Mouse (Mus musculus) C2C12 (cell line): Measurements from ENCODE around the gene Rpl19. TPM values are rescaled to one million over a fixed set of nuclear protein-coding genes. Genes with fewer than 3 reads are reported as not detected.

ENCODE experiments used
- H3K27me3 ChIP-seq: one replicate; pipeline ENCODE4 v1.6.1; 2011; ENCODE audit not compliant: control insufficient read depth, insufficient read depth, insufficient read length
- H3K36me3 ChIP-seq: one replicate; pipeline ENCODE4 v1.6.1; 2011; ENCODE audit not compliant: control insufficient read depth, insufficient read depth
- H3K4me3 ChIP-seq: one replicate; pipeline ENCODE4 v1.5.1; 2011; ENCODE audit warnings: mild to moderate bottlenecking, control low read depth; ENCODE audit not compliant: poor library complexity, insufficient read depth, severe bottlenecking
- H3K79me2 ChIP-seq: one replicate; pipeline ENCODE4 v1.6.1; 2011; ENCODE audit not compliant: control insufficient read depth, insufficient read depth
- H3K79me3 ChIP-seq: one replicate; pipeline ENCODE4 v1.6.1; 2011; ENCODE audit warnings: low read depth, control low read depth
- H3ac ChIP-seq: one replicate; pipeline ENCODE3; 2011; ENCODE audit warnings: low read depth; ENCODE audit not compliant: control insufficient read depth, insufficient read length
- CEBPB ChIP-seq: IDR thresholded peaks from one replicate; pipeline ENCODE4 v1.6.1; 2011; ENCODE audit warnings: low read depth, mild to moderate bottlenecking, control low read depth, moderate library complexity
- CTCF ChIP-seq: IDR thresholded peaks from one replicate; pipeline ENCODE4 v1.5.1; 2011; ENCODE audit not compliant: control insufficient read depth, insufficient read depth, insufficient read length
- FOSL1 ChIP-seq: IDR thresholded peaks from one replicate; pipeline ENCODE4 v1.8.0; 2011; ENCODE audit warnings: mild to moderate bottlenecking, low read length; ENCODE audit not compliant: poor library complexity, insufficient read depth, severe bottlenecking
- MAX ChIP-seq: IDR thresholded peaks from one replicate; pipeline ENCODE4 v1.6.1; 2011; ENCODE audit warnings: mild to moderate bottlenecking, control low read depth
- MYOD1 ChIP-seq: IDR thresholded peaks from one replicate; pipeline ENCODE4 v1.6.1; 2011; ENCODE audit warnings: low read depth; ENCODE audit not compliant: control insufficient read depth, insufficient read length
- MYOG ChIP-seq: IDR thresholded peaks from one replicate; pipeline ENCODE4 v1.6.1; 2011; ENCODE audit not compliant: control insufficient read depth, insufficient read length; ENCODE audit errors: extremely low read depth
- USF1 ChIP-seq: IDR thresholded peaks from one replicate; pipeline ENCODE4 v1.6.1; 2011; ENCODE audit warnings: low read depth, mild to moderate bottlenecking, control low read depth, moderate library complexity
- polyA plus RNA-seq: library from polyadenylated mRNA; unstranded; fragments of >200 nt; fragmentation: generic; extraction: Trizol; gene quantifications from one replicate; pipeline ENCODE4 v1.2.1, GENCODE M21; 2012; ENCODE audit warnings: missing spikeins

The Rpl19 gene
- polyA plus RNA-seq, 1 experiment = 3,682 TPM

DNA sequence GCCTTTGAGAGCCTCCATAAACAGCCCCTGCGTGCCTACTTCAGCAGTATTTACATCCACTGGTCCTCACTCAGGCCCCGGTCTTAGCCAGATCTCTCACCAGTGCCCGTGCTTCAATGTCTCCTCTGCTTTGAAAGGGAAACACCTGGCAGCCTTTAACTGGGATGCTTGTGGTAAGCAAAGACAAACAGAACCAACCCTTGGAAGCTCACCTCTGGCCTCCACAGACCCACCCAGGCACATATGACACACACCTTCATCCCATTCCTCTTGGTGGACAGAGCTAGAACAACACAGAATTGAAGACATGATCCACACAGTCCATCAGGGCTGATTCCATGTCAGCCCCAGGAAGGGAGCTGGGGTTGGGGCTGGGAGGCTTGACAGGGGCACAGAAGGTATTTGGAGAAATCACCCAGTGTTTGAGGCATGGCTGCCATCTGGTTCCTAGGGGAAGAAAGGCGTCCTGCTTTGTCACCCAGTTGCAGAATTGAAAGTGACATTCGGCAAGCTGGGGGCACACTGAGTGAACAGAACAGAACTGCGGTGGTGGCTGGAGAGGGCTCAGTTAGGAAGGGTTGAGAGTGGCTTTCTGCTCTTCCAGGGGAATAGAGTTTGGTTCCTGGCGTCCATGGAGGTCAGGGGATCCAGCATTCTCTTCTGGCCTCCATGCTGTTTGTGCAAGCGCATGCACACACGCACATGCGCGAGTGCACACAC is 28.3 kb upstream of the Rpl19 start:
- no peaks in the 10 kb centered on the region for H3K27me3 ChIP-seq

DNA sequence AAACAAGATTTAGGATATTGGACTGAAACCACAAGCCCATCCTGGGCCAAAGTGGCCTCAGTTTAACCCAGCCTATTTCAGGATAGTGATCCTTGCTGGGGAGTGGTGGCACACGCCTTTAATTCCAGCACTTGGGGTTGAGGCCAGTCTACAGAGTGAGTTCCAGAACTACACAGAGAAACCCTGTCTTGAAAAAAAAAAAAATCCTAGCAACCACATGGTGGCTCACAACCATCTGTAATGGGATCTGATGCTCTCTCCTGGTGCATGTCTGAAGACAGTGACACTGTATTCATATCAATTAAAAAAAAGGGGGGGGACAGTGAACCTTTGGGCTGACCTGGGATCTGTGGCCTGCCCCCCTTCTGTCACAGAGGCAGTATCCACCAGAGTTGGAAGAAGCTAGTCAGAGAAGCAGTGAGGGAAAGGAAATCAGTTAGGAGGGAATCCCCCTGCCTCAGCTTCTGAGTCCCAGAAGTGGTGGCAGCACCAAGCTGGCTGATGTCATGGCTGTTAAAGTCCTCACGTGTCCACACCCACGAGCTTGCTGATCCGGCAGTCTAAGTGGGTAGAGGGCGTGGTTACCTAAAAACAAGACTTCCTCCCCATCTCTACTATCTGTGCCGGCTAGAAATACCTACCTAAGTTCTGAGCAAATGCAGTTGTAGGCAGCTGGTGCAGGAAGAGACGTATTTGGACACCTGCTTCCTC is 27.5 kb upstream of the Rpl19 start:
- TF ChIP-seq MYOD1 (no peak), MAX (no peak), USF1 (no peak), CTCF (no peak), CEBPB (no peak), MYOG (no peak), FOSL1 (no peak)
- no peak overlapping the region for H3ac ChIP-seq
- no peaks in the 10 kb centered on the region for H3K79me3 ChIP-seq
- H3K79me2 ChIP-seq = no peaks in the 10 kb centered on the region
- H3K36me3 ChIP-seq = no peaks in the 10 kb centered on the region
- H3K27me3 ChIP-seq = no peaks in the 10 kb centered on the region
- H3K4me3 ChIP-seq = no peak overlapping the region

More for the DNA sequence above, 28.3 kb upstream of the Rpl19 start:
- no peaks in the 10 kb centered on the region for H3K79me3 ChIP-seq
- TF ChIP-seq CEBPB = no peak
- no peak for TF ChIP-seq CTCF
- TF ChIP-seq FOSL1 = no peak
- no peak overlapping the region for H3ac ChIP-seq
- no peaks in the 10 kb centered on the region for H3K36me3 ChIP-seq
- H3K4me3 ChIP-seq = no peak overlapping the region
- H3K79me2 ChIP-seq = no peaks in the 10 kb centered on the region

DNA sequence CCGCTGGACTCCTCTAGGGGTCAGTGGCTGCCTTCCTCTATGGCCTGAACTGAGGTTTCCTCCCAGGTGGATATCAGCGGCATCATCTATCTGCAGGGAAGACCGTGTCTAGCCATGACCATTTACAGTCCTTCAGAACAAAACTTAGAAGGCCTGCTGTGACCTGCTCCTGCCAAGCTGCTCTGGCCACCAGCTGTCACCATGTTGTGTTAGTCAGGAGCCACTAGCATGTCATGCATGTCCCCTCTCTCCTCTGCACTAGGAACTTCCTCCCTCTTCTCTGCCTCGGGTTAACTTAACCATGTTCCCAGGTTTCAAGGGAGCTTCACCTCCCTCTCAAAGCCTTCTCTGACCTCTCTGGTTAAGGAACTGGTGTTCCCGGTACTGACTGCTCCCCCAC is 26.8 kb upstream of the Rpl19 start:
- no peak for TF ChIP-seq CEBPB
- no peak for TF ChIP-seq CTCF
- TF ChIP-seq FOSL1 = no peak
- no peak for TF ChIP-seq MYOD1
- TF ChIP-seq MYOG = no peak
- TF ChIP-seq USF1 = no peak
- TF ChIP-seq MAX = no peak
- no peaks in the 10 kb centered on the region for H3K79me3 ChIP-seq
- H3ac ChIP-seq = no peak overlapping the region
- no peaks in the 10 kb centered on the region for H3K36me3 ChIP-seq
- H3K79me2 ChIP-seq = no peaks in the 10 kb centered on the region
- H3K27me3 ChIP-seq = no peaks in the 10 kb centered on the region
- H3K4me3 ChIP-seq = no peak overlapping the region

DNA sequence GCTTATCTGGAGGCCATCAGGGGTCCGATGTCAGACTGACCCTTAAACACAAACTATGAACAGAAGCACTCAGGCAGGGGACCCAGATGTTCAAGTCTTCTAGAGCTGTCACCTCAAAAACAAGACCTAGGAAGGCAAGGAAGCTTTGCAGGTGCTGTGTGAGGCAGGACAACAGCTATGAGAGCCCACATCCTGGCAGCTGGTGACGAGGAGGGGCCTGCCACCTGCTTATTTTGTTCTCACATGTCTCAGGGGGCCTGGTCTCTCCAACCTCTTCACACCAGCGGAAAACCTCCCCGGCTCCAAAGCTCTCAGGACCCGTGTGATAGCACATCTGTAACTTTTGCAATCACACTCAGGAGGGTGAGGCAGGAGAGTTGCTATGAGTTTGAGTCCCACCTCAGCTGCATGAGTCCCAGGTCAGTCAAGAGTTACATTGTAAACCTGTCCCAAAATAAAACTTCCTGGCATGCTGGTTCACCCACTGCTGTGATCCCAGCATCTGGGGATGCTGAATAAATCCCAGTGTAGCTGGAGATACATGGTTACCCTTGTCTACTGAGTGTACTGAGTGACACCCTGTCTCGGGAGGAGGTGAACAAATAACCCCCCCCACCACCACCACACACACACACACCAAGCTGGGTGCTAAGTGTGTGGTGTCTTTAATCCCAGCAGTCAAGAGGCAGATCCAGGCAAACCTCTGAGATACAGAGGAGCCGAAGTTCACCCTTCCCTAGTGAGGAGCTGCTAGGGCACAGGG is 26.0 kb upstream of the Rpl19 start:
- H3ac ChIP-seq = no peak overlapping the region
- H3K79me3 ChIP-seq = no peaks in the 10 kb centered on the region
- no peaks in the 10 kb centered on the region for H3K27me3 ChIP-seq
- no peak overlapping the region for H3K4me3 ChIP-seq
- H3K79me2 ChIP-seq = no peaks in the 10 kb centered on the region
- no peaks in the 10 kb centered on the region for H3K36me3 ChIP-seq
- TF ChIP-seq CTCF = no peak
- TF ChIP-seq MAX = no peak
- TF ChIP-seq MYOG = no peak
- TF ChIP-seq CEBPB = no peak
- no peak for TF ChIP-seq FOSL1
- no peak for TF ChIP-seq MYOD1

DNA sequence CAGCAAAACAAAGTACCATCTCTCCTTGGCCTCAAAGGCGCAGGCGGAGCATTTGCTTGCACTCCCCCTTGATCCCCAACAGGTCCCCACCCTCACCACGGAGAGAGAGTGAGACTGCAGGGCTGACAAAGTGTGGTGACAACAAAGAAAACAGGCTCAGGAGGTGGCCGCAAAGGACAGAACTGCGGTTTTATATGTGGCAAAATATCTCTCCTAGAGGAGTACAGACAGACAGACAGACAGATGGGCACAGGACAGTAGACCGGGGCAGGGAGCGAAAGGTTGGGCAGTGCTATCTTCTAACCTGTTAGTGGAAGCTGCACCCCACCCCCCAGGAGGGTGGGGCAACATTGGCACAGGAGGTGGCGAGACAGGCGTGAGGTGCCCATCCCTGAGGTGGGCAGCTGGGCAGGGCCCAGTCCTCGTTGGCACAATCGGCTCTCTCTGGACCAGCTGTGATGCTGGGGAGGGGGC is 25.1 kb upstream of the Rpl19 start:
- no peaks in the 10 kb centered on the region for H3K27me3 ChIP-seq
- H3K4me3 ChIP-seq = no peak overlapping the region
- no peaks in the 10 kb centered on the region for H3K36me3 ChIP-seq
- no peak overlapping the region for H3ac ChIP-seq
- no peaks in the 10 kb centered on the region for H3K79me2 ChIP-seq
- TF ChIP-seq CEBPB = no peak
- no peak for TF ChIP-seq MAX
- no peak for TF ChIP-seq FOSL1
- no peak for TF ChIP-seq MYOD1
- no peak for TF ChIP-seq USF1
- TF ChIP-seq MYOG = no peak
- no peak for TF ChIP-seq CTCF
- H3K79me3 ChIP-seq = no peaks in the 10 kb centered on the region

DNA sequence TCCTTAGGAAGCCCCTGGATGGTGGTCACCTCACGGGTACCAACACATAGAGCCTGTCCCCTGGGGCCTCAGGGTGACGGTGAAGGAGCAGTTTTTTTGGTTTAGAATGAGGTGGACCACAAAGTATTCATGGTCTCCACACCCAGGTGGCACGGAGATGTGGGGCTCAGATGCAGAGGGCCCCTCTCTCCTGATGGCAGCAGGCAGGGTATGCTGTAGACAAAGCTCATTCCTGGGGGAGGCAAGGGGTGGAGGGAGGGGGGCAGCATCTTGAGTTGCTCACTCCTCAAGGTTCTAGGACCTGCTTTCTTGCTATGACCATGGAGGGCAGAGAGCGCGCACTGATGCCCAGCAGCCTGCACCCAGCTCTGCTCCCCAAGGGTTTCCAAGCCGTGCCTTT is 24.5 kb upstream of the Rpl19 start:
- Histone ChIP-seq H3ac (no peak overlapping the region), H3K27me3 (no peaks in the 10 kb centered on the region), H3K79me2 (no peaks in the 10 kb centered on the region), H3K4me3 (no peak overlapping the region), H3K36me3 (no peaks in the 10 kb centered on the region), H3K79me3 (no peaks in the 10 kb centered on the region)
- TF ChIP-seq USF1 (no peak), MYOG (no peak), MYOD1 (no peak), MAX (no peak), CTCF (no peak), FOSL1 (no peak), CEBPB (no peak)
